Mouse (Mus musculus) mesoderm, embryonic 11.5 days (tissue): ENCODE results near the gene Klk6.

Experiments
- DNase-seq: peaks from one replicate; pipeline ENCODE4 v3.0.0-alpha.2; 2012; ENCODE audit warnings: low read depth, low spot score

Klk6 gene

GRCm38 (mm10) chr7:43821581-43821980 is 2.7 kb upstream of the Klk6 start:
- no peak for DNase-seq

DNA sequence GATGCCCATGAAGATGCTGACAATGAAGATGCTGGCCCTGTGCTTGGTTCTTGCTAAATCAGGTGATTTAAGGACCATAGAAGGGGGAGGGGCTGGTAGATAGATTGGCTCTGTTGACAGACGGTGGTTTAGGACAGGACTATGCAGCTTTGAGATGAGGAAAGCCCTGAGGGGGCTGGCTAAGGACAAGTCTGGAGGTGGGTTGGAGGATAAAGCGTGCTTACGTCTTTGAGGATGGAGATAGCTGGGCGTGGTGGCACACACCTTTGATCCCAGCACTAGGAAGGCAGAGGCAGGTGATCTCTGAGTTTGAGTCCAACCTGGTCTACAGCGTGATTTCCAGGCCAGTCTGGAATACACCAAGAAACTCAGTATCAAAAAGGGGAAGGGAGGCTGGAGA is 1.8 kb downstream of the Klk6 start:
- no peak for DNase-seq

- no peak for DNase-seq
These were observed 3.4 kb downstream of the Klk6 start for GRCm38 (mm10) chr7:43827706-43828105.

GRCm38 (mm10) chr7:43829006-43829405 is 4.7 kb downstream of the Klk6 start:
- DNase-seq, result no peak

DNA sequence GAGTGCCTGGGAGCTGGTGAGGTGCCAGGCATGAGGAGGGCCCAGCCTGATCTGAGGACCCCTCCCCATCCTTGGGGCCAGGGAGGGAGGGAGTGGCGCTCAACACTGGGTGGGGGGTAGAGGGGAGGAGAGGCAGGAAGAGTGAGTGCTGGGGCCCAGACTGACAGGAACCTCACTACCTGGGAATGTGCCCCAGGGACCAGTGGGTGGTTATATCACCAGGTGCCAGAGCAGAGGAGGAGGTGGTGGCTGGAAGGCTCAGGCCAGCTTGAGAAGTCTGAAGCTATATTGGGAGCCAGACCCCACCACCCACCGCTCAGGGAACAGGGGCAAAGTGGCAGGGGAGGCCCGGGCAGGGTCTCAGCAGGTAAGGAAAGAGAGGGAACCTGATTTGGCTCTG is 17.4 kb downstream of the Klk6 start, which contains the start of gene Klk5:
Gene Klk5, plus strand, starts transcription at position 271 of the 400 bp plus-strand sequence.
- no peak for DNase-seq

- no peak for DNase-seq
These were observed 19.5 kb downstream of the Klk6 start for GRCm38 (mm10) chr7:43843801-43844200.

- DNase-seq, result no peak
These were observed 27.3 kb downstream of the Klk6 start for GRCm38 (mm10) chr7:43851616-43852015.

- DNase-seq, result no peak
These were observed 30.5 kb downstream of the Klk6 start for GRCm38 (mm10) chr7:43854642-43855380.

DNA sequence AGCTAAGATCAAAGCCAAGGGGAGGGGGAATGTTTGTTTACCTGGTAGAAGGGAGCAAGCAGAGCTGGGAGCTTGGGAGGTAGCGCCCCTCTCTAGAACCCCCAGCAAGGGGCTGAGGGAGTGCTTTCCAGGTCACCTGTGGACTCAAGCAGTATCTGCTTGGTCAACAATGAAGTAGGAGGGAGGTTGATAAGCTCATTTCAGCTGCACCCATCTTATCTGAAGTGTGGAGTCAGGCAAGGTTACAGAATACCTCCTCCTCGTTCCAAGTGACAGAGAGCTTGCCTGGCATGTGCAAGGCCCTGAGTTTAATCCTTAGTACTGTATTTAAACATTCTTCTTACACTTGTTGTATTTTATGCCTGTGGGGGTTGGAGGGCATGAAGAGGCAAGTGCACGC is 31.4 kb downstream of the Klk6 start:
- DNase-seq, result no peak

- DNase-seq, result no peak
These were observed 32.0 kb downstream of the Klk6 start for GRCm38 (mm10) chr7:43856307-43856706.

GRCm38 (mm10) chr7:43857501-43857900 is 33.2 kb downstream of the Klk6 start:
- no peak for DNase-seq

- DNase-seq, result no peak
These were observed 36.1 kb downstream of the Klk6 start for GRCm38 (mm10) chr7:43860411-43860810.

GRCm38 (mm10) chr7:43873237-43873636 is 48.9 kb downstream of the Klk6 start:
- DNase-seq, result peak; percentile 85

DNA sequence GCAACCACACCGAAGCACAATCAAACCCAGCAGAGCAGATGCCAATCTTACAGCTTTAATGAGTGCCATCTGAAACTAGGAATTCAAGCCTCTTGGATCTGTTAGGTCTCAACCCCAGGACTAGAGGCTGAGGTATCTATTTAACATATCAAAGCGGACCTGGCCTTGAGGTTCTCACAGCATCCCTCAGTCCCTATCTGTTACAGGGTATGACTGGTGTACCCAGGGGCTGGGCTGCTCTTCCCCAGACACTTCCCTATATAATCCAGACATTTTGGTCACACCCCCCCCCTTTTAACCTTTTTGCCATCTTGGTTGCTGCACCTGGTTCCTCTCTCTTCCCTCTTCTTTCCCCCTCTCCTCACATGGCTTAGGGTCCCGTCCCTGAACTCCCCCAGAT is 49.4 kb downstream of the Klk6 start:
- DNase-seq, result no peak

GRCm38 (mm10) chr7:43874868-43875375 is 50.6 kb downstream of the Klk6 start:
- DNase-seq, result peak; percentile 10

GRCm38 (mm10) chr7:43876444-43876843 is 52.1 kb downstream of the Klk6 start:
- DNase-seq, result no peak

DNA sequence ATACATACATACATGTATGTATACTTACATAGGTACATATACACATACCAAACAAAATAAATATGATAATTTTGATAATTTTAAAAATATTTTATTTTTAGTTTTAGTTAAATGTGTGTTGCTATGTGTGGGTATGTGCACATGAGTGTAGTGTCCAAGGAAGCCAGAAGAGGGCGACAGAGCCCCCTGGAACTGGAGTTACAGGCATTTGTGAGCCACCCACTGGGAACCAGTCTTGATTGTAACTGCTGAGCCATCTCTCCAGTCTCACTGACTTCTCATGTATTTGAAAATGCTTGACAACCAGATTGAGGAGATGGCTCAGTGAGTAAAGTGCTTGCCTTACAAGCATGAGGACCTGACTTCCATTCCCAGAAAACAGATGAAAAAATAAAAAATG is 54.0 kb downstream of the Klk6 start:
- DNase-seq, result no peak

DNA sequence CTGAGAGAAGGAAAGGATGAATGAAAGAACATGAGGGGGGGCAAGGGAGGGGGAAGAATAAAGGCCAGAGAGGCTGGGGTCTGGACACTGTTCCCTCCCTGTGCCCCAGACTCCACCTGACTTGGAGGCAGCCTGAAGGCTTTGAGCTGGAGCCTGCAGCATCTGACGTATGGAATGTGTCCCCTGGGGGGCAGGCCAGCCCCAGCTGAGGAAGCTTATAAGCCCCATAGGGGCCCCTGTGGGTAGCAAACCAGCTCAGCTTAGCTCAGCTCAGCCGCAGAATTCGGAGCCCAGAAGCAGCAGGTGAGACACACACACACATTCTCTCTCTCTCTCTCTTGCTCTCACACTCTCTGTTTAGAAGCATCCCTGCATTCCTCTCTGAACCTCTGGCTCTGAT is 56.6 kb downstream of the Klk6 start, which contains the start of gene Klk4:
Gene Klk4, plus strand, starts transcription at position 249 of the 400 bp plus-strand sequence.
- DNase-seq, result peak; percentile 27
